Mouse (Mus musculus): Measurements from ENCODE around the gene Fndc3b. TPM values are rescaled to one million over a fixed set of nuclear protein-coding genes. Genes with fewer than 3 reads are reported as not detected.
"Not testable (repeated sequence)": the region's sequence is repeated elsewhere in the genome, so short reads cannot be mapped to it uniquely, and the experiment has no call there.

Fndc3b gene
- polyA plus RNA-seq, 1 experiment from 2014 or later = 21.9 TPM

DNA sequence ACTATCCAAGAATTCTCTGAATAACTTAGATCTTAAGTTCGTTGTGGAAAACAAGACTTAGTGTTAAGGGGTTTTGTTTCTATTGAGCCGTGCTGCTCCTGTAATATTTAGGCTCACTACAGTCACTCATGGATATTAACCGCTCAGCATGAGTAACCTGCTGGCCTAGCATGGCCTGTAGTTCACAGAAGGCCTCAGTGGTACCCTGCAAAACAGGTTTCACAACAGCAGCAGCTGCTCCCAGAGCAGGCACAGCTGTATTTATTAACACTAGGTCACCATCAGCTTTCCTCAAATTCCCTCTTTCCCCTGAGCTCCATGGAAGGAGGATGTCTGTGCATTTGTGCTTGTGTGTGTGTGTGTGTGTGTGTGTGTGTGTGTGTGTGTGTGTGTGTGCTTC, 278.1 kb downstream of the Fndc3b start:
- peaks cover 11% of the 10 kb centered on the region; the same call in 1 of the 2 replicates for H3K4me1 ChIP-seq
- no peak overlapping the region for H3K27ac ChIP-seq
- H3K9me3 ChIP-seq = no peaks in the 10 kb centered on the region
- H3K27me3 ChIP-seq (ENCODE audit: insufficient read depth, poor library complexity, severe bottlenecking) = no peaks in the 10 kb centered on the region
- H3K4me3 ChIP-seq = no peak overlapping the region
- peaks cover 50% of the 10 kb centered on the region for H3K36me3 ChIP-seq
- no peak for DNase-seq (ENCODE audit: low spot score)
- 87% methylated on average over 3 of the region's 3 CpGs for WGBS

DNA sequence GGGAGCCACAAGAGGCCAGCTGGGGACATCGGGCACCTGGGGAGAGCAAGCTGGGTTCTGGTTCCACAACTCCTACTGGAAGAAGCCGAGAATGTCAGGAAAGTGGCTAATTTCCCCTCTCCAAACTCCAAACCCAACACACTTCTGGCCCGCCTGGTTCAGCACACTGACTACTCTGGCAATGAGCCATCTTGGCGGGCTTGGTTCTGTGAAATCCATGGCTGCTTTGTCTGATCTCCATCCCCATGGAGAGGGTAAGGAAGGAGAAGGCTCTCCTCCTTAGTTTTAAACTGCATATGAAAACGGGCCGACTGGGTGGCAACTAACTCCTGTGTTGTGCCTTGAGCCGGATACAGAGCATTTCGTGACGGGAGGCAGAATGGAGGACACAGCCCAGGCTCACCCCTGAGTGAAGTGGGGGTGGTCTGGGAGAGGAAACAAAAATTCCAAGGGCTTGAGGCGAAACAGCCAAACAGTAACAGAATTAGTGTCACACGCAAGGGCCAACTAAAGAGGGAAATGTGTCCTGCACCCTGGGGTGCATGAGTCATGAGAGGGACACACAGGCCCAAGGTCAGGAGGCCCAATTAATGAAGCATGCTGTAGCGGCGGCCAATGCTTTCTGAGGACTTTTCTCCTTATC, 280.4 kb downstream of the Fndc3b start:
- Histone ChIP-seq H3K27me3 (ENCODE audit: insufficient read depth, poor library complexity, severe bottlenecking) (no peaks in the 10 kb centered on the region), H3K4me3 (no peak overlapping the region), H3K27ac (no peak overlapping the region), H3K9me3 (no peaks in the 10 kb centered on the region), H3K36me3 (peaks cover 62% of the 10 kb centered on the region), H3K4me1 (0 out of 2 replicates have a peak, but pooled peaks cover 5% of the 10 kb centered on the region)
- 83% methylated on average over 13 of the region's 13 CpGs for WGBS
- no peak for DNase-seq (ENCODE audit: low spot score)

DNA sequence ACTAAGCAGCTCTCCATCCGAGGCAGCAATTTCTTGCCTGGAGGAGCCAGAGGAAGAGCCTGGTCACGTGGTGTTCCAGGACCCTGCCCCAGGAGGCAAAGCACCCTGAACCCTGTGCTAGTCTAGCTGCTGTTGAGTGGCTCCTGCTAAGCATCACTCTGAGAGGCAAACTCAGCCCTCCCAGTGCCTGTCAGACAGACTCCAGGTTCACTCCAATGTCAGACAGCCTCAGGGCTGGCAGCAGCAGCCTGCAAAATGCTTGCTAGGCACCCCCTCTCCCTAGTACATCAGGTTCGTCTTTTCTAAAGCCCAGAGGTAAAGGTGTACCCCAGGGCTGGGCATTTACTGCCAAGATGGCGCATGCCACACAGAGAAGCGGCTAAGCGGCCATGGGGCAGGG, 283.7 kb downstream of the Fndc3b start:
- Histone ChIP-seq H3K4me1 (no peaks in the 10 kb centered on the region), H3K9me3 (no peaks in the 10 kb centered on the region), H3K27me3 (ENCODE audit: insufficient read depth, poor library complexity, severe bottlenecking) (no peaks in the 10 kb centered on the region), H3K27ac (no peak overlapping the region), H3K36me3 (peaks cover 78% of the 10 kb centered on the region), H3K4me3 (no peak overlapping the region)
- 84% methylated on average over 6 of the region's 6 CpGs for WGBS
- DNase-seq (ENCODE audit: low spot score) = no peak

DNA sequence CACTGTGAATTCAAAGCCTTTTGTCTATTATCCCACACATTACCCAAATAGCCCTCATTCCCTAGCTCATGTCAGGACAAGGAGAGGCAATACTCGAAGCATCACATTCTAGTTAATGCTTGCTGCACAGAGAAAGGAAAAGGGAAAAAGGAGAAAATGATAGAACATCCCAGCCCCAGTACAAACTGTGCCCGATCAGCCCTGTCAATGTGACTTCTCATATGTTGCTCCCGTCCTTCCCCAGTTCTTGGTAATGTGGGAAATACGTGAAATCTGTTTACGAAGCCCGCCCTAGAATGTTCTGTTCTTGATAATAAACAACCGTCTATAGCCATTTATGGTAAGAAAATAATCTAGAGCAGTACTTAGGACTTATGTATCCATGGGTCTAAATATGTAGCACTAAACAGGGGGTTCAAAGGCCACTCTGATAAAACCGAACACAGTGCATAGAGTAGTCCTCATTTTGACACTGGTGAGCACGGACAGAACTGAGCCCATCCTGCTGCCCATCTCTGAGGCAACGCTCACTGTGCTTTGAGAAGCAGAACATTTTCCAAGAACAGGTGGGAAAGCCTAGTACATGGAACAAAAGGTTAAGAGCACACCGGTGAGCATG, 286.9 kb downstream of the Fndc3b start:
- DNase-seq (ENCODE audit: low spot score) = no peak
- no peak overlapping the region for H3K4me3 ChIP-seq
- H3K4me1 ChIP-seq = no peaks in the 10 kb centered on the region
- H3K27me3 ChIP-seq (ENCODE audit: insufficient read depth, poor library complexity, severe bottlenecking) = no peaks in the 10 kb centered on the region
- no peak overlapping the region for H3K27ac ChIP-seq
- H3K9me3 ChIP-seq = no peaks in the 10 kb centered on the region
- H3K36me3 ChIP-seq = peaks cover 70% of the 10 kb centered on the region
- WGBS = 93% methylated on average over 11 of the region's 11 CpGs

DNA sequence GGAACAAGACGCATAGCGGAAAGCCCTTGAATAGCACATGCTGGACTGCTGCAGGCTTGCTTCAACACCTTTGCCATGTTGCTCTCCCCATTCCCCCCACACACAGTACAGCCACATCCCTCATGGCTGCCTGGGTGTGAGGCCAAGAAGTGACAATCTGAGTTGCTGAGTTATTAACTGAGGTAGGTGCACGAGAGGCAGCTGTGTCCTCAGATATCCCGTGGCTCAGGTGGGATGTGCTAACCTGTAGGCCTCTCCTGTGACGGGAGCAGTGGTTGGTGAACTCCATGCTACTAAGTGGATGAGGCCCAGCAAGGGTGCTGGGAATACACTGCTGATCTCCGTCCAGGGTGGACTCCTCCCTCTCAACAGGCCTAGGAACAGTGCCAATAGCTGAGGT, 288.6 kb downstream of the Fndc3b start:
- Histone ChIP-seq H3K27ac (no peak overlapping the region), H3K4me1 (no peaks in the 10 kb centered on the region), H3K4me3 (no peak overlapping the region), H3K9me3 (no peaks in the 10 kb centered on the region), H3K36me3 (peaks cover 69% of the 10 kb centered on the region), H3K27me3 (ENCODE audit: insufficient read depth, poor library complexity, severe bottlenecking) (no peaks in the 10 kb centered on the region)
- 85% methylated on average over 6 of the region's 6 CpGs for WGBS
- no peak for DNase-seq (ENCODE audit: low spot score)

DNA sequence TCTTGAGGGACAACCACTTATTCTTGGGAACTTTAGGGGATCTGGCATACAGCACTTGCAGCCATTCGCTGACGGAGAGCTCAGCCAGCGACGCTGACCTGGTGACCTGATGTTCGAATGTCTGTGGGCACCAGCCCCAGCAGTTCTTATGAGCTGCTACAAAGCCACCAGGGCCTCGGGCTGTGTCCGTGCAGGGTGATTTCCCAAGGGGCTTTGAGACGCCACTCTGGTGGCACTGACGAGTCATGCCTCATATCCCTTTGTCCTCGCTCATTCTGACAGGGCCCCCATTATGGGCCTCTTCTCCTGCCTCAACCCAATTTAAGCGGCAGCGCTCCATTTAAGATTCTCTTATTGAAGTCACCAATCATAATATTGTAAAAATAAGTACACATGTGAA, 289.1 kb downstream of the Fndc3b start:
- no peak overlapping the region for H3K4me3 ChIP-seq
- H3K36me3 ChIP-seq = peaks cover 67% of the 10 kb centered on the region
- no peaks in the 10 kb centered on the region for H3K4me1 ChIP-seq
- no peaks in the 10 kb centered on the region for H3K9me3 ChIP-seq
- no peak for DNase-seq (ENCODE audit: low spot score)
- no peaks in the 10 kb centered on the region for H3K27me3 ChIP-seq (ENCODE audit: insufficient read depth, poor library complexity, severe bottlenecking)
- H3K27ac ChIP-seq = no peak overlapping the region
- WGBS = 81% methylated on average over 12 of the region's 12 CpGs

DNA sequence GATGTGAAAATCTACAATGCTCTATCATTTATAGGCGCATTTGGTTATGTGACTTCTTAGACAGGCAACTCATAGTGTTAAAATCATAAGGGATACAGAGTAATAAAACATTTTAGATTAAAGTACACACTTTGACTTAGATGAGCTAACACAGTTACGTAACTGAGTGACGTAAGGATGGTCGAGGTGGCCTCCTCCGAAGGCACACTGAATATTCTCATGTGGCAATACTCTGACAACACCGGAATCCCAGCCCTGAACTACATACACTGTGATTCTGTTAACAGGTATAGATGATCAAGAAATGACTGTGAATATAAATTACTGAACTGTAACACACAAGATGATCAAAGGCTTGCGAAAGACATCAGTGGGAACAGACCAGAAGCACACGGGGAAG, 292.5 kb downstream of the Fndc3b start:
- peaks cover 44% of the 10 kb centered on the region for H3K36me3 ChIP-seq
- no peak overlapping the region for H3K4me3 ChIP-seq
- no peak overlapping the region for H3K27ac ChIP-seq
- no peaks in the 10 kb centered on the region for H3K9me3 ChIP-seq
- WGBS = 96% methylated on average over 8 of the region's 8 CpGs
- H3K27me3 ChIP-seq (ENCODE audit: insufficient read depth, poor library complexity, severe bottlenecking) = no peaks in the 10 kb centered on the region
- H3K4me1 ChIP-seq = no peaks in the 10 kb centered on the region
- DNase-seq (ENCODE audit: low spot score) = no peak

DNA sequence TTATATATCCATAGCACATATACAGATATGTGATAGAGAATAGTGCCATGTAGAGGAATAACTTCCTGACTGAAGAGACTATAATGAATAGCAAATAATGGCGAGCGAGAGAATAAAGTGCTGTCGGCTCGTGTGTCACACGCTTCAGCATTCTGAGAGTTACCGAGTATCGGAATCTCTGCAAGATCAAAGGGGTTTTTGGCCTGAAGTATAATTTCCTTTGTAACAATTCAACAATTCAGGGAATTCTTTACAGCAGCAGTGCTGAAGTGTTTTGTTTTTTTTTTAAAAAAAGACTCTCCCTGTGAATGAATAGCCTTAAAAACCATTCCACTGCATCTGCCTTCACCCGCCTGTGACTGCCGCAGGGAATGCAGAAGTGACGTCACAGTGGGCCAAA, 294.3 kb downstream of the Fndc3b start:
- 88% methylated on average over 10 of the region's 10 CpGs for WGBS
- no peaks in the 10 kb centered on the region for H3K4me1 ChIP-seq
- H3K9me3 ChIP-seq = no peaks in the 10 kb centered on the region
- DNase-seq (ENCODE audit: low spot score) = no peak
- no peak overlapping the region for H3K27ac ChIP-seq
- no peaks in the 10 kb centered on the region for H3K27me3 ChIP-seq (ENCODE audit: insufficient read depth, poor library complexity, severe bottlenecking)
- no peak overlapping the region for H3K4me3 ChIP-seq
- H3K36me3 ChIP-seq = peaks cover 33% of the 10 kb centered on the region

DNA sequence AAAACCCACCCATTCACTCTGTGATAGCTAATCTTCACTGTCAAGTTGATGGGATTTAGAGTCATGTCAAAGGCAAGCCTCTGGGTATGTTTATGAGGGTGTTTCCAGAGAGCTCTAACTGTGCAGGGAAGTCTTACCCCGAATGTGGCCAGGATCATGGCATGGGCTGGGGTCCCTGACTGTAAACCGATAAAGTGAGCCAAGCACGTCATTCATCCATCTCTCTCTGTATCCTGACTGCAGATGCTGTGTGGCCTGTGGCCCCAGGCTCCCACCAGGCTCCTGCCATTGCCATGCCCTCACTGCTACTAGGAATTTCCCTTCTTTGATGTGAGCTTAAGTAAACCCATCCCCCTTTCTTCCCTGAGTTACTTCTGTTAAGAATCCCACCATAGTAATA, 297.5 kb downstream of the Fndc3b start:
- H3K27ac ChIP-seq = no peak overlapping the region
- peaks cover 16% of the 10 kb centered on the region for H3K36me3 ChIP-seq
- no peaks in the 10 kb centered on the region for H3K4me1 ChIP-seq
- DNase-seq (ENCODE audit: low spot score) = no peak
- WGBS = 77% methylated on average over 3 of the region's 3 CpGs
- H3K4me3 ChIP-seq = no peak overlapping the region
- H3K27me3 ChIP-seq (ENCODE audit: insufficient read depth, poor library complexity, severe bottlenecking) = no peaks in the 10 kb centered on the region
- no peaks in the 10 kb centered on the region for H3K9me3 ChIP-seq

DNA sequence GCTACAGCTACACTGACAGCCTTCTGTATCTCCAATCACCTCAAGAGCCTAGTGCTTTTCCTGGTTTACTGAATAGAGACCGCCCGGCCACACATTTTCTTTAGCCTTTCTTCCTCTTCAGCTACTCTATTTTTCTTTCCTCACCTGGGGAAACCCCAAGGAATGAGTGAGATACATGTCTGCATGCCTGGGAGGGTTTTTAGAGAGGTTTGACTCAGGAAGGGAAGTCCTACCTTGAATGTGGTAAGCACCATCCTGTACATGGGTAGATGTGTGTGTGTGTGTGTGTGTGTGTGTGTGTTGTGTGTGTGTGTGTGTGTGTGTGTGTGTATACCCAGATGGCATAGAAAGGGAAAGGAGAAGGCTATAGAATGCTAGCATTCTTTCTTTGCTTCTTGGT, 299.8 kb downstream of the Fndc3b start:
- DNase-seq (ENCODE audit: low spot score) = no peak
- Histone ChIP-seq H3K4me3 (no peak overlapping the region), H3K9me3 (no peaks in the 10 kb centered on the region), H3K36me3 (peaks cover 6% of the 10 kb centered on the region; the same call in 1 of the 2 replicates), H3K4me1 (no peaks in the 10 kb centered on the region), H3K27ac (no peak overlapping the region), H3K27me3 (ENCODE audit: insufficient read depth, poor library complexity, severe bottlenecking) (no peaks in the 10 kb centered on the region)
- WGBS = 88% methylated on average over 2 of the region's 2 CpGs

DNA sequence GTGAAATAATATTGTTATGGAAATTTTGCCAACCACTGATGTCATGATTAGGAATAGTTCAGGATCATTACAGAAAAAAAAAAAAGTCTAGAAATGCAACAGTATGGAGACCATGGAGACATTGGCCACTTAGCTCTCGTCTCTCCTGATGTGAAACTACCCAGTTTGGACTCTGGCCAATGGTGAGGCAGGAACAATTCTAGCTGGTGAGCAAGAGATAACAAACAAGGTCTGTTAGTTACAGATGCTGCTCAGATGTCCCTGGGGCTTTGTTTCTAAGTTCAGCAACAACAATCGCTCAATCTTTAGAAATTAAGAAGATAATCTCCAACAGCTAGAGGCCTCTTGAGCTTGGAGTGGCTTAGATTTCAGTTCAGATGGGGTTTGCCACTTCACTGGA, 302.5 kb downstream of the Fndc3b start:
- DNase-seq (ENCODE audit: low spot score) = no peak

DNA sequence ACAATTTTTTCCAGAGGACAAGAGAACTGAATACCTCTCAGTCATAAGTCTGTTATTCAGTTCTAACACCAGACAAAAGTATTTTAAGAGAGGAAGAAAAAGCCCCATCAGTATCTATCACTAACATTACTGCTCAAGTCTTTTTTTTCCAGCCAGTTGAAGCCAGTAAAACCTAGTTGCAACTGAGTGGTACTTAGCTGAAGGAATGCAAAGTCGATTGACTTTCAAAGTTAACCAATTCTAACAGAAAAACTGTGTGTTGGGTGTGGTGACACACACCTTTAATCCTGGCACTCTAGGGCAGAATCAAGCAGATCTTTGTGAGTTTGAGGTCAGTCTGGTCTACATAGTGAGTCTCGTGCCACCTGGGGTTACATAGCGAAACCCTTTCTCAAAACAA, 304.7 kb downstream of the Fndc3b start:
- WGBS = 84% methylated on average over 3 of the region's 3 CpGs
- no peak for DNase-seq (ENCODE audit: low spot score)
- Histone ChIP-seq H3K4me3 (no peak overlapping the region), H3K4me1 (no peaks in the 10 kb centered on the region), H3K27me3 (ENCODE audit: insufficient read depth, poor library complexity, severe bottlenecking) (no peaks in the 10 kb centered on the region), H3K36me3 (no peaks in the 10 kb centered on the region), H3K27ac (no peak overlapping the region), H3K9me3 (no peaks in the 10 kb centered on the region)

More for the DNA sequence above, 302.5 kb downstream of the Fndc3b start:
- 59% methylated on average over 2 of the region's 2 CpGs for WGBS
- Histone ChIP-seq H3K36me3 (no peaks in the 10 kb centered on the region), H3K27ac (no peak overlapping the region), H3K4me3 (no peak overlapping the region), H3K9me3 (no peaks in the 10 kb centered on the region), H3K4me1 (no peaks in the 10 kb centered on the region), H3K27me3 (ENCODE audit: insufficient read depth, poor library complexity, severe bottlenecking) (no peaks in the 10 kb centered on the region)

DNA sequence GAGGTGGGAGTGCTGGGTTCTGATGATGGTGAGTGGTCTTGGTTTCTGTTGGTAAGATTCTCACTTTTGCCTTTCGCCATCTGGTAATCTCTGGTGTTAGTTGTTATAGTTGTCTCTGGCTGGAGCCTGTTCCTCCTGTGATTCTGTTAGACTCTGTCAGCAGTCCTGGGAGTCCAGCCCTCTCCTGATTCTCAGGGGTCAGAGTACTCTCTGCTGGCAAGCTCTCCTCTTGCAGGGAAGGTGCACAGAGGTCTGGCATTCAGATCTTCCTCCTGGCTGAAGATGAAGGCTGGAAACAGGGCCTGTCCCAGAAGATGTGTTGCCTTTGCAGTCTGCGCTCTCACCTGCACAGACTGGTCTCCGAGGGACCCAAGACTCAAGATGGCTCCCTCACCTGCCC, 310.1 kb downstream of the Fndc3b start:
- H3K4me3 ChIP-seq; H3K27me3 ChIP-seq (ENCODE audit: insufficient read depth, poor library complexity, severe bottlenecking); DNase-seq (ENCODE audit: low spot score); H3K9me3 ChIP-seq; H3K27ac ChIP-seq; H3K4me1 ChIP-seq; H3K36me3 ChIP-seq: not testable (repeated sequence)
- WGBS = 83% methylated on average over 3 of the region's 3 CpGs

DNA sequence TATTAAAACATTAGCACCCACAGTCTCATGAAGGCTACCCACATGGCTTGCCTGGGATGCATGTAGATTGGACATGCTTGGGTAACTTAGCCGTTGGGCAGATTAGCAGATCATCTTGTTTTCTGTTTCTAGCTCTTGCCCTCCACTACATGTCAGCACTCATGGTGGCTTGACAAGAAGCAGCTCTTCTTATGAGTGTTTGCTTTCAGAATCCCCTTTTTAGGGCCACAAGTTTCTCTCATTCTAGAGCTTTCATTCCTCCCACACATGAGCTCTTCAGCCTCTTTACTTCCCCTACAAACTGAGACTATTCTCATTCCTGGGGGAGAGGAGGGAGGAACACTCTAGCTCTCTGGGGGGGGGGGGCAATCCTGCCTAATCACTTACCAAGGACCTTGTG, 321.2 kb downstream of the Fndc3b start:
- WGBS = 44% methylated on average over 1 of the region's 1 CpGs
- H3K9me3 ChIP-seq = no peaks in the 10 kb centered on the region
- H3K4me1 ChIP-seq = no peaks in the 10 kb centered on the region
- H3K27ac ChIP-seq = no peak overlapping the region
- H3K27me3 ChIP-seq (ENCODE audit: insufficient read depth, poor library complexity, severe bottlenecking) = no peaks in the 10 kb centered on the region
- DNase-seq (ENCODE audit: low spot score) = no peak
- no peak overlapping the region for H3K4me3 ChIP-seq
- no peaks in the 10 kb centered on the region for H3K36me3 ChIP-seq
